Mouse (Mus musculus): ENCODE measurements around the gene Tbc1d23. TPM values are rescaled to one million over a fixed set of nuclear protein-coding genes. Genes with fewer than 3 reads are reported as not detected.
"Not testable (repeated sequence)": the region's sequence is repeated elsewhere in the genome, so short reads cannot be mapped to it uniquely, and the experiment has no call there.

Tbc1d23 gene
- total and polyA plus RNA-seq, 2 experiments, result 4.0 to 18.7 TPM

DNA sequence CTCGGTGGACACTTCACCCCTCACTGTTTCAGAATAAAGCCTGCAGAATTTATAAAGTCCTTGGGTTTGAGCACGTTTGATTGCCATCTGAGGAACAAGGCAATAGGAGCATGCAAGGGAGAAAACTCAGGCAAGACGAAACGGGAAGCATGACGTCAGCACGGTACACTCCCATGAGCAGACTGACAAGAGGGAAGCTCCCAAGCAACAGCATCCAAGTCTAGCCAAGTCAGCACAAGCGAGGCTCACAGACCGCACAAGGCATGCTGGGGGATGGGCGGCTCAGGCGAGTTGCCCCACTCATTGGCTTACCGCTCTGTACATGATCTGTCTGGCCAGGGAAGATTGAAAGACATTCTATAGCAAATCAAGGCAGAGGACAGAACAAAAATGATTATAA lies 50.1 kb downstream of the Tbc1d23 start:
- Histone ChIP-seq H3K36me3 (ENCODE audit: control insufficient read depth, insufficient read depth, low read length) (peaks cover 24% of the 10 kb centered on the region), H3K4me1 (ENCODE audit: control insufficient read depth, insufficient read depth, low read length) (no peaks in the 10 kb centered on the region), H3K79me2 (ENCODE audit: control insufficient read depth, insufficient read depth, low read length) (no peaks in the 10 kb centered on the region), H3K9ac (ENCODE audit: low read depth, low read length) (no peak overlapping the region), H3K27me3 (ENCODE audit: control insufficient read depth, insufficient read depth, low read length) (no peaks in the 10 kb centered on the region), H3K27ac (replicated peaks; ENCODE audit: insufficient read depth, low read depth, low read length) (no peak overlapping the region), H3K4me3 (ENCODE audit: insufficient read depth, low read depth, low read length) (no peak overlapping the region)
- TF ChIP-seq POLR2A (IDR thresholded peaks at IDR 0.05; ENCODE audit: extremely low read depth, insufficient read depth, low read length) (no peak), CTCF (IDR thresholded peaks at IDR 0.05; ENCODE audit: low read depth, low read length) (no peak)
- DNase-seq (ENCODE audit: extremely low read depth, low read depth, low spot score), result peak; percentile 45
- WGBS, result 84% methylated on average over 11 of the region's 11 CpGs

DNA sequence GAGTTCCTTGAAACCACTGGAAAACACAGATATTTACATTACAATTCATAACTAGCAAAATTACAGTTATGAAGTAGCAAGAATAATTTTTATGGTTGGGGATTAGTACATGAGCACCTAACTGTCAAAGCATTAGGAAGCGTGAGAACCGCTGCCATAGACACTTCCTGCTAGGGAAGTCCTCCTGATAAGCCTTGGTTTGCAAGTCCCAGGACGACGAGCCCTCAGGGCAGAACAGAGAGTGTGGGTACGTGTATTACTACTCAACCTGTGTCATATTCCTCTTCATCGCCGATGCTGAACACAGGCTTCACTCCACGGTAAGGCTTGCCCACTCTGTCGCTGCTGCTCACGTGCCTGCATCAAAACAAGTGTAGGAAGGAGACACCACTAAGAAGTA lies 53.6 kb downstream of the Tbc1d23 start:
- Histone ChIP-seq H3K4me3 (ENCODE audit: insufficient read depth, low read depth, low read length) (no peak overlapping the region), H3K36me3 (ENCODE audit: control insufficient read depth, insufficient read depth, low read length) (peaks cover 21% of the 10 kb centered on the region), H3K27ac (replicated peaks; ENCODE audit: insufficient read depth, low read depth, low read length) (no peak overlapping the region), H3K9ac (ENCODE audit: low read depth, low read length) (no peak overlapping the region), H3K4me1 (ENCODE audit: control insufficient read depth, insufficient read depth, low read length) (no peaks in the 10 kb centered on the region), H3K27me3 (ENCODE audit: control insufficient read depth, insufficient read depth, low read length) (no peaks in the 10 kb centered on the region), H3K79me2 (ENCODE audit: control insufficient read depth, insufficient read depth, low read length) (no peaks in the 10 kb centered on the region)
- DNase-seq (ENCODE audit: extremely low read depth, low read depth, low spot score), result no peak
- TF ChIP-seq POLR2A (IDR thresholded peaks at IDR 0.05; ENCODE audit: extremely low read depth, insufficient read depth, low read length) (no peak), CTCF (IDR thresholded peaks at IDR 0.05; ENCODE audit: low read depth, low read length) (no peak)
- 80% methylated on average over 10 of the region's 10 CpGs for WGBS

DNA sequence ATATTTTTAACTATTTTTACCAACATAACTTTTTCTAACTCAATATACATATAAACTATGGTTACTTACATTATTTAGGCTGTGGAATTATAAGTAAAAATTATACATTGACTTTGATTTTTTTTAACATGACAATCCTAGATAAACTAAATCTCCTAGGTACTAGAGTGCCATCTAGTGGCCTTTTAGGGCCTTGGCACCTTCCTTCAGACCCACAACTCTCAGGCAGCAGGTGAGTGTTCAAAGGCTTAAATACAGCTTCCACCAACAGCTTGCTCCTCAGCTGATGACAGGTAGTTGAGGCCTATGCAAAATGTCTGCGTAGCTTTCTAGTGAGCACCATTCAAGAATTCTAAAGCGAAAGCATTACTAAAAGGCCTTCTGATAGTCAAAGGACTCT lies 54.0 kb downstream of the Tbc1d23 start:
- TF ChIP-seq POLR2A (IDR thresholded peaks at IDR 0.05; ENCODE audit: extremely low read depth, insufficient read depth, low read length), result no peak
- TF ChIP-seq CTCF (IDR thresholded peaks at IDR 0.05; ENCODE audit: low read depth, low read length), result peak; percentile 59; the same call in 1 of the 2 replicates
- Histone ChIP-seq H3K4me3 (ENCODE audit: insufficient read depth, low read depth, low read length) (no peak overlapping the region), H3K36me3 (ENCODE audit: control insufficient read depth, insufficient read depth, low read length) (peaks cover 21% of the 10 kb centered on the region), H3K27me3 (ENCODE audit: control insufficient read depth, insufficient read depth, low read length) (no peaks in the 10 kb centered on the region), H3K4me1 (ENCODE audit: control insufficient read depth, insufficient read depth, low read length) (no peaks in the 10 kb centered on the region), H3K27ac (replicated peaks; ENCODE audit: insufficient read depth, low read depth, low read length) (no peak overlapping the region), H3K79me2 (ENCODE audit: control insufficient read depth, insufficient read depth, low read length) (no peaks in the 10 kb centered on the region), H3K9ac (ENCODE audit: low read depth, low read length) (no peak overlapping the region)
- DNase-seq (ENCODE audit: extremely low read depth, low read depth, low spot score), result peak; percentile 58
- WGBS, result 78% methylated on average over 2 of the region's 2 CpGs

DNA sequence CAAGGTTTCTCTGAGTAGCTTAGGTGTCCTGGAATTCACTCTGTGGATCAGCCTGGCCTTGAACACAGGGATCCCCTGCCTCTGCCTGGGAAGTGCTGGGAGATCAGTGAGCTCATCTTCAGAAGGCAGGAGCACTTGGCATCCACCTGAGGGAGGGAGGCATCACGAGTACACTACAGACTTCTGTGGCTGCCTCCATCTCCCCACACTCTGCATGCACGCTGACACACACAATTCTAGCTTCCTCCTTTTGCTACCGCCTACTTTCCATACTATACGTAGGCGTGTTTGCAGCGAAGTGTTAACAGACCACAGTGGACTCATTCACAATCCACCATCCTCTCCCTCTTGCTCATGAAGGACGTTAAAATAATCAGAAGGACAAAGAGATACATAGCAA lies 55.0 kb downstream of the Tbc1d23 start:
- Histone ChIP-seq H3K4me3 (ENCODE audit: insufficient read depth, low read depth, low read length) (no peak overlapping the region), H3K79me2 (ENCODE audit: control insufficient read depth, insufficient read depth, low read length) (no peaks in the 10 kb centered on the region), H3K27ac (replicated peaks; ENCODE audit: insufficient read depth, low read depth, low read length) (no peak overlapping the region), H3K9ac (ENCODE audit: low read depth, low read length) (no peak overlapping the region), H3K36me3 (ENCODE audit: control insufficient read depth, insufficient read depth, low read length) (peaks cover 18% of the 10 kb centered on the region), H3K4me1 (ENCODE audit: control insufficient read depth, insufficient read depth, low read length) (no peaks in the 10 kb centered on the region), H3K27me3 (ENCODE audit: control insufficient read depth, insufficient read depth, low read length) (no peaks in the 10 kb centered on the region)
- no peak for DNase-seq (ENCODE audit: extremely low read depth, low read depth, low spot score)
- WGBS, result 82% methylated on average over 7 of the region's 7 CpGs
- TF ChIP-seq POLR2A (IDR thresholded peaks at IDR 0.05; ENCODE audit: extremely low read depth, insufficient read depth, low read length), result no peak
- TF ChIP-seq CTCF (IDR thresholded peaks at IDR 0.05; ENCODE audit: low read depth, low read length), result no peak

DNA sequence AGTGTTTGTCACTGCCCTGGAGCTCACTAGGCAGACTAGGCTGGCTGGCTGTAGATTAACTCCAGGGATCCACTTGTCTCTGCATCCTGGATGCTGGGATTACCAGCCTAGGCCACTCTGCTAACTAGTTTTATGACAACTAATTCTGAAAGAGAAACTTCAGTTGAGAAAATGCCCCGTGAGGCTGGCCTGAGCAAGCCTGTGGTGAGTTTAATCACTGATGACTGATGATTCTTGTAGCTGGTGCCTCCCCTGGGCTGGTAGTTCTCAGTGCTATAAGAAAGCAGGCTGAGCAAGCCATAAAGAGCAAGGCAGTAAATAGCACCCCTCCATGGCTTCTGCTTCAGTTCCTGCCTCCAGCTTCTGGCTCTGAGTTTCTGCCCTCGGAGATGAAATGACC lies 55.6 kb downstream of the Tbc1d23 start:
- 95% methylated on average over 2 of the region's 2 CpGs for WGBS
- Histone ChIP-seq H3K4me1 (ENCODE audit: control insufficient read depth, insufficient read depth, low read length) (no peaks in the 10 kb centered on the region), H3K9ac (ENCODE audit: low read depth, low read length) (no peak overlapping the region), H3K27me3 (ENCODE audit: control insufficient read depth, insufficient read depth, low read length) (no peaks in the 10 kb centered on the region), H3K27ac (replicated peaks; ENCODE audit: insufficient read depth, low read depth, low read length) (no peak overlapping the region), H3K4me3 (ENCODE audit: insufficient read depth, low read depth, low read length) (no peak overlapping the region), H3K36me3 (ENCODE audit: control insufficient read depth, insufficient read depth, low read length) (peaks cover 19% of the 10 kb centered on the region), H3K79me2 (ENCODE audit: control insufficient read depth, insufficient read depth, low read length) (no peaks in the 10 kb centered on the region)
- TF ChIP-seq POLR2A (IDR thresholded peaks at IDR 0.05; ENCODE audit: extremely low read depth, insufficient read depth, low read length) (no peak), CTCF (IDR thresholded peaks at IDR 0.05; ENCODE audit: low read depth, low read length) (no peak)
- no peak for DNase-seq (ENCODE audit: extremely low read depth, low read depth, low spot score)

DNA sequence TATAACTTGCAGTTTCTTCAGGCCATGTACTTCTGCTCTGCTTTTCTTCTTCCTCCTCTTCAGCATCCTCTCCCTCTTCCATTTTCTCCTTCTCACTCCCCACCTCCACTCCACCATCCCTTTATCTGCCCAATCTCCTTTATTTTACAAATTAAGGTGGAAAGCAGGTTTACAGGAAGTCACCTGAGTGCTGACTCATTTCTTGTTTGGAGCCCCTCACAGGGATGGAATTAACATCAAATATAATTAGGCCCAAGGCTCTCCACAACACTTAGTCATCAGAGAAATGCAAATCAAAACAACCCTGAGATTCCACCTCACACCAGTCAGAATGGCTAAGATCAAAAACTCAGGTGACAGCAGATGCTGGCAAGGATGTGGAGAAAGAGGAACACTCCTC lies 56.8 kb downstream of the Tbc1d23 start:
- H3K4me3 ChIP-seq (ENCODE audit: insufficient read depth, low read depth, low read length); H3K9ac ChIP-seq (ENCODE audit: low read depth, low read length); H3K4me1 ChIP-seq (ENCODE audit: control insufficient read depth, insufficient read depth, low read length); H3K27me3 ChIP-seq (ENCODE audit: control insufficient read depth, insufficient read depth, low read length); H3K79me2 ChIP-seq (ENCODE audit: control insufficient read depth, insufficient read depth, low read length); DNase-seq (ENCODE audit: extremely low read depth, low read depth, low spot score); H3K27ac ChIP-seq (replicated peaks; ENCODE audit: insufficient read depth, low read depth, low read length): not testable (repeated sequence)
- H3K36me3 ChIP-seq (ENCODE audit: control insufficient read depth, insufficient read depth, low read length), result peaks cover 23% of the 10 kb centered on the region
